Mouse (Mus musculus) stomach, adult 2 months (tissue): ENCODE data around the gene Gm12569. TPM values are rescaled to one million over a fixed set of nuclear protein-coding genes. Genes with fewer than 3 reads are reported as not detected.

Experiments used
- polyA plus RNA-seq: library from polyadenylated mRNA; depleted of rRNA; stranded (reverse); fragments of >200 nt; gene quantifications from 2 replicates; pipeline ENCODE4 v1.2.3, GENCODE M21; 2012; rRNA removed

The Gm12569 gene
- polyA plus RNA-seq, result not detected in 2 replicates

DNA sequence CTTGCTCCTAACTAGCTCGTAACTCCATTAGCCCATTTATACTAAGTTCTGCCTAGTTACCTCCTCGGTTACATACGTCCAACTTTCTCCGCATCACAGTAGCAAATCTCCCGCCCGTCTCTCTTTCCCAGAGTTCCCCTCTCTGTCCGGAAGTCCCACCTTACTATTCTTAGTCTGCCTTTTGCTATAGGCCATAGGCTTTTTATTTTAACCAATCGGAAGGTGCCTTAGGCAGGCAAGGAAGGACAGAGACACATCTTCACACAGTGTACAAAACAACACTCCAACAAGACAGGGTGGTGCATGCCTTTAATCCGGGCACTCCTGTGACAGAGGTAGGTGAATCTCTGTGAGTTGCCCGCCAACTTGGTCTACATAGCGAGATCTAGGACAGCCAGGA, at the start of gene Gm12569:
Gene Gm12569 (plus strand): TSS at position 166 of the 400 bp plus-strand sequence.

DNA sequence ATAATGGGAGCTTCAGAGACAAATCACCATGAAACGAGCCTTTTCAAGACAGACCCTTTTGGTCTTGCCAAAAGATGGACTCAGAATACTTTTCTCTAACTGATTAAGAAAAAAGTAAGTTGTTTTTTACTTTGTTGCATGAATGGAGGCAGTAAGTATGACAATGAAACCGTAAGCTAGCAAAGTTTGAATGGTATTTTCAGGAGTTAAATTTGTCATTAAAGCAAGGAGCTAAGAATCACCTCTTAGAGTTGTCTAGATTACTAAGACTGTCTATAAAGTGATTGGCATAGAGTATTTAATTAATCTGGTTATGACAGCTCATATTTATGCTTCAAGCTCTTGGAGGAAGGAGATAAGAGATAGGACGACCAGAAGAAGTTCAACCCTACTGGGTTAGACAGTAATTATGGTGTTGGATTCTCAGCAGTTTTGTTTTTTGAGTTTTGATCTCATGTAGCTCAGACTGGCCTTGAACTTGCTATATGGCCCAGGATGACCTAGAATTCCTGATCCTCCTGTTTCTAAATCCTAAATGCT, 41.5 kb downstream of the Gm12569 start, which contains the start of gene Clk4:
Gene Clk4 (plus strand): TSS at position 51 of the 540 bp plus-strand sequence.

DNA sequence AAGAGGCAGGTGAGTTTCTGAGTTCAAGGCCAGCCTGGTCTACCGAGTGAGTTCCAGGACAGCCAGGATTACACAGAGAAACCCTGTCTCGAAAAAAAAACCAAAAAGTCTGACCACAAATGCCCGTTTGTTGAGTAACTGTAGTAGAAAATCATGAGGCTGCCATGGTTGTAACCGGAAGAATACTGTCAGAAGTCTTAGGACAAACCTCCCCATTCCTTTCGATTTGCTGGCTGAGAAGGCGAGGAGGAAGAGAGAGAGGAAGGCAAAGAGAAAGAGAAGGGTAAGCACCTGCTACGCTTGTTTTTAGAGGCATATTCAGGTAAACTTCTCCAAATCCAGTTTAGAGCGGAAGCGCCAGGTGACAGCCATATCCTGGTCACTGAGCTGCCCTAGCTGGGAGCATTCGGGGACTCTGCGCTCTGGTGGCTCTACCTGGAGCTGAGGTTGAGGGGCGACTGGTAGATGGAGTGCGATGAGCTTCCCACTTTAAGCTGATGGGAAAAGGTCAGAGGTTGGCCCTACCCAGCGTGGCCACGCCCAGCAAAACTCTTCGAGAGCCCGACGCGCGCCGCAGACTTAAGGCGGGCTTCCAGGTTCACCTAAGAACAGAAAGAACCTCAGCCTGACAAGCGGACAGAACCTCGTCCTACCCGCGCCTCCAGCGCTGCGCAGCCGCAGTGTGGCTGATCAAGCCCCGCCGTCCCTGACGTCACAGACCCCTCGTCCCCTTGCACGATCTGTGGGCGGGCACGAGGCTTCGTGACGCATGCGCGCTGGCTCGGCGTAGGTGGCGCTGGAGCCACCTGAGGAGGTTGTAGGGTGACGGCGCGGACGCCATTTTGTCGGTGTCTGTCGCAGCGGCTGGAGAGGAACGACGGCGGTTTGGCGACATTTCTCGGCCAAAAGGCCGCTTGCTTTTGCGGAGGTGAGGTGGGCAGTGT, 42.3 kb downstream of the Gm12569 start, which contains the start of gene BC049762:
Gene BC049762 (minus strand): TSS at position 705 of the 944 bp plus-strand sequence.

Other genes with a start within 250 kb of the Gm12569 start
- gene Olfr1377, start 238.5 kb upstream of the Gm12569 start, polyA plus RNA-seq, result not detected in 2 replicates
- gene Olfr51, start 216.9 kb upstream of the Gm12569 start, polyA plus RNA-seq, result not detected in 2 replicates
- not detected in 2 replicates for gene Olfr54, start 206.2 kb upstream of the Gm12569 start, polyA plus RNA-seq
- not detected in 2 replicates for gene Olfr1375, start 172.4 kb upstream of the Gm12569 start, polyA plus RNA-seq
- 0.05 and 0.56 TPM in 2 replicates for gene Zfp354a, start 161.2 kb upstream of the Gm12569 start, polyA plus RNA-seq
- gene Clk4, start 41.3 kb downstream of the Gm12569 start, polyA plus RNA-seq, result 1.6 and 3.9 TPM in 2 replicates
- gene BC049762, start 42.6 kb downstream of the Gm12569 start, polyA plus RNA-seq, result 0.40 TPM in 1 of 2 replicates, not detected in the other
- 0.97 and 1.4 TPM in 2 replicates for gene Col23a1, start 69.4 kb downstream of the Gm12569 start, polyA plus RNA-seq